ENCODE assay signal across 15 mouse cellular contexts in the genomic region with DNA sequence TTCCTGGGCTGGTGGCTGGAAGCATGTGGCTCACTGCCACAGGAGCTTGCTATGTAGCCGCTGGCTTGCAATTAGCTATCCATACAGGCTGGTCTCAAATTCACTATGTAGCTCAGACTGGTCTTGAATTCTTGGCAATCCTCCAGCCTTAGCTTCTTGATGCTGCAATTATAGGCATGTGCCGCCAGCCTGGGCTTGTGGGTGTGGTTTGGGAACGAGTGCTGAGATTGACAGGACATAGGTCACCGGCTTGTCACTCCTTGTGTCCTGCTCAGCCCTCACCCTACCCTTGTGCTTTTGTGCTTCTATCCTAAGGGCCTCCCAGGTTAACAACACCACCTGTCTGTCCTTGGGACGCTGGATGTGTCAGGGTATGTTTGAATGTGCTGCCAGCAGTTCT.
A peak's percentile ranks its signal among the peaks of the same experiment; 100 is the strongest.
DNase-seq lines count a peak whose midpoint lies in the region; ATAC-seq lines count a peak whose summit lies in the region.
"Had no signal": no experiment of that assay in that cellular context is flagged by ENCODE, and none has a peak within 500 bp of the region (broad histone marks: within the 10 kb centered on the region; RNA-seq: fewer than 3 reads in every experiment).

No protein-coding gene starts in this region.

- H3K9me3 ChIP-seq in limb, embryonic 13.5 days, result no peaks in the 10 kb centered on the region
- H3K9me3 ChIP-seq in limb, embryonic 10.5 days (replicated peaks), result no peaks in the 10 kb centered on the region
- H3K9me3 ChIP-seq in forebrain, embryonic 15.5 days, result no peaks in the 10 kb centered on the region
- H3K9me3 ChIP-seq: liver, embryonic 13.5 days had no signal

- H3K9ac ChIP-seq in limb, embryonic 13.5 days, result no peak overlapping the region
- no peak overlapping the region for H3K9ac ChIP-seq in forebrain, embryonic 15.5 days (replicated peaks)
- H3K9ac ChIP-seq: liver, embryonic 13.5 days had no signal

- 41% methylated on average over 5 of the region's 5 CpGs for WGBS in limb, embryonic 13.5 days
- WGBS in limb, embryonic 10.5 days, result 80% methylated on average over 5 of the region's 5 CpGs
- 27% methylated on average over 5 of the region's 5 CpGs for WGBS in forebrain, embryonic 15.5 days

- no peaks in the 10 kb centered on the region for H3K27me3 ChIP-seq in limb, embryonic 13.5 days
- no peaks in the 10 kb centered on the region for H3K27me3 ChIP-seq in limb, embryonic 10.5 days (ENCODE audit: low read depth, poor library complexity, severe bottlenecking)
- no peaks in the 10 kb centered on the region for H3K27me3 ChIP-seq in forebrain, embryonic 15.5 days
- H3K27me3 ChIP-seq: liver, embryonic 13.5 days; Patski had no signal

- no peak overlapping the region for H3K27ac ChIP-seq in limb, embryonic 13.5 days
- H3K27ac ChIP-seq in limb, embryonic 10.5 days, result no peak overlapping the region
- no peak overlapping the region for H3K27ac ChIP-seq in forebrain, embryonic 15.5 days (replicated peaks)
- H3K27ac ChIP-seq: liver, embryonic 13.5 days; macrophage had no signal

- DNase-seq in limb, embryonic 10.5 days (ENCODE audit: low spot score), result no peak
- DNase-seq in MN1 (ENCODE audit: low spot score) (peak; percentile 9), R1 (ENCODE audit: low read depth, low spot score) (peak; percentile 40)
- no peak for DNase-seq in embryo, embryonic 11 days
- no peak for DNase-seq in urinary bladder, postnatal 36 days (ENCODE audit: low spot score in 2 of 2)
- DNase-seq: adrenal gland, adult 8-10 months; cerebellum, postnatal 14 days; kidney, postnatal 10 days; layer of hippocampus, adult 9-11 months; liver, embryonic 13.5 days had no signal

- 0 out of 2 replicates have a peak, but pooled peaks cover 5% of the 10 kb centered on the region for H3K4me1 ChIP-seq in limb, embryonic 13.5 days
- H3K4me1 ChIP-seq in limb, embryonic 10.5 days, result no peaks in the 10 kb centered on the region
- peaks cover 20% of the 10 kb centered on the region for H3K4me1 ChIP-seq in forebrain, embryonic 15.5 days
- H3K4me1 ChIP-seq: liver, embryonic 13.5 days had no signal

- H3K36me3 ChIP-seq in limb, embryonic 13.5 days, result no peaks in the 10 kb centered on the region
- H3K36me3 ChIP-seq in limb, embryonic 10.5 days, result no peaks in the 10 kb centered on the region
- no peaks in the 10 kb centered on the region for H3K36me3 ChIP-seq in forebrain, embryonic 15.5 days
- H3K36me3 ChIP-seq: liver, embryonic 13.5 days had no signal

- ATAC-seq in limb, embryonic 13.5 days (ENCODE audit: low FRiP score, low read depth), result peak; percentile 51; the same call in 1 of the 2 replicates
- ATAC-seq in forebrain, embryonic 15.5 days (replicated peaks), result peak; percentile 80
- ATAC-seq: inflammation-experienced regulatory T-cells, adult 6 months; Patski had no signal

- H3K4me2 ChIP-seq in limb, embryonic 13.5 days (replicated peaks), result no peak overlapping the region
- H3K4me2 ChIP-seq in forebrain, embryonic 15.5 days (replicated peaks), result no peak overlapping the region
- H3K4me2 ChIP-seq: liver, embryonic 13.5 days had no signal

- H3K4me3 ChIP-seq in limb, embryonic 13.5 days, result no peak overlapping the region
- H3K4me3 ChIP-seq in limb, embryonic 10.5 days, result no peak overlapping the region
- H3K4me3 ChIP-seq in forebrain, embryonic 15.5 days, result no peak overlapping the region
- H3K4me3 ChIP-seq: liver, embryonic 13.5 days had no signal

Comparison
In these comparisons a context has a peak if more than half of its experiments do, and no peak if none do; other contexts are left out.
1. DNase-seq: peak in MN1 (single experiment) and R1 (single experiment); none in limb, embryonic 10.5 days (single experiment), embryo, embryonic 11 days (single experiment) and urinary bladder, postnatal 36 days (0 of 2).